Mouse (Mus musculus) myocyte (in vitro differentiated cells): ENCODE results near the gene Mcf2. TPM values are rescaled to one million over a fixed set of nuclear protein-coding genes. Genes with fewer than 3 reads are reported as not detected.

Source experiments
- H3K27me3 ChIP-seq: one replicate; pipeline ENCODE4 v1.6.1; 2011; ENCODE audit not compliant: control insufficient read depth, insufficient read depth, insufficient read length
- H3K36me3 ChIP-seq: one replicate; pipeline ENCODE4 v1.6.1; 2011; ENCODE audit not compliant: control insufficient read depth, insufficient read depth
- H3K4me2 ChIP-seq: one replicate; pipeline ENCODE4 v1.6.1; 2011; ENCODE audit warnings: low read depth, control low read depth
- H3K4me3 ChIP-seq: one replicate; pipeline ENCODE4 v1.5.1; 2011; ENCODE audit warnings: mild to moderate bottlenecking, control low read depth, moderate library complexity
- H3K79me2 ChIP-seq: one replicate; pipeline ENCODE4 v1.6.1; 2011; ENCODE audit not compliant: control insufficient read depth, insufficient read depth
- H3ac ChIP-seq: one replicate; pipeline ENCODE4 v1.6.1; 2011; ENCODE audit not compliant: control insufficient read depth, insufficient read length
- CEBPB ChIP-seq: IDR thresholded peaks from 2 replicates; pipeline ENCODE4 v1.6.1; 2011; ENCODE audit warnings: mild to moderate bottlenecking, moderate library complexity; ENCODE audit not compliant: poor library complexity, insufficient read depth, severe bottlenecking
- E2F4 ChIP-seq: IDR thresholded peaks from one replicate; pipeline ENCODE4 v1.6.1; 2011; ENCODE audit warnings: mild to moderate bottlenecking, control low read depth, moderate library complexity; ENCODE audit not compliant: insufficient read depth
- MAX ChIP-seq: IDR thresholded peaks from one replicate; pipeline ENCODE4 v1.6.1; 2011; ENCODE audit warnings: low read depth, mild to moderate bottlenecking, control low read depth
- MYOD1 ChIP-seq, 3 experiments: IDR thresholded peaks; one replicate each; pipeline ENCODE4 v1.6.1; 2011; ENCODE audit warnings: control low read depth in 2 of 3, low read depth in 2 of 3, mild to moderate bottlenecking in 2 of 3, moderate library complexity in 1 of 3; ENCODE audit not compliant: insufficient read length in 2 of 3, control insufficient read depth in 1 of 3
- MYOG ChIP-seq, 3 experiments: IDR thresholded peaks; one replicate each; pipeline ENCODE4 v1.6.1; 2011; ENCODE audit warnings: control low read depth in 2 of 3, low read depth in 2 of 3, mild to moderate bottlenecking in 2 of 3; ENCODE audit not compliant: insufficient read length in 2 of 3, control insufficient read depth in 1 of 3, insufficient read depth in 1 of 3
- POLR2A ChIP-seq: IDR thresholded peaks from one replicate; pipeline ENCODE4 v1.6.1; 2011; ENCODE audit warnings: low read depth, mild to moderate bottlenecking, control low read depth, moderate library complexity; ENCODE audit not compliant: insufficient read length
- POLR2AphosphoS2 ChIP-seq: IDR thresholded peaks from one replicate; pipeline ENCODE4 v1.6.1; 2011; ENCODE audit warnings: low read depth, control low read depth; ENCODE audit not compliant: insufficient read length
- REST ChIP-seq: IDR thresholded peaks from one replicate; pipeline ENCODE4 v1.6.1; 2011; ENCODE audit warnings: mild to moderate bottlenecking, control low read depth, moderate library complexity; ENCODE audit not compliant: insufficient read depth, insufficient read length
- SRF ChIP-seq: IDR thresholded peaks from one replicate; pipeline ENCODE4 v1.6.1; 2011; ENCODE audit warnings: low read depth; ENCODE audit not compliant: control insufficient read depth, insufficient read length
- TCF12 ChIP-seq: IDR thresholded peaks from one replicate; pipeline ENCODE4 v1.6.1; 2011; ENCODE audit warnings: mild to moderate bottlenecking, control low read depth; ENCODE audit not compliant: poor library complexity, insufficient read depth, severe bottlenecking
- TCF3 ChIP-seq: IDR thresholded peaks from one replicate; pipeline ENCODE4 v1.6.1; 2011; ENCODE audit warnings: low read depth, control low read depth; ENCODE audit not compliant: insufficient read length
- USF1 ChIP-seq: IDR thresholded peaks from one replicate; pipeline ENCODE4 v1.6.1; 2011; ENCODE audit warnings: low read depth, mild to moderate bottlenecking, control low read depth, moderate library complexity
- polyA plus RNA-seq: library from polyadenylated mRNA; unstranded; fragments of >200 nt; fragmentation: generic; extraction: Trizol; gene quantifications from one replicate; pipeline ENCODE4 v1.2.1, GENCODE M21; 2012; ENCODE audit warnings: missing spikeins

The Mcf2 gene
- polyA plus RNA-seq, 1 experiment = not detected

GRCm38 (mm10) chrX:60014588-60014987 lies 164.3 kb downstream of the Mcf2 start:
- H3K4me2 ChIP-seq = no peak overlapping the region
- H3ac ChIP-seq = no peak overlapping the region
- no peaks in the 10 kb centered on the region for H3K27me3 ChIP-seq
- no peak overlapping the region for H3K4me3 ChIP-seq
- TF ChIP-seq POLR2AphosphoS2 = no peak
- TF ChIP-seq SRF = no peak
- TF ChIP-seq MAX = no peak
- TF ChIP-seq POLR2A = no peak
- no peaks in the 10 kb centered on the region for H3K36me3 ChIP-seq
- no peaks in the 10 kb centered on the region for H3K79me2 ChIP-seq

GRCm38 (mm10) chrX:60013084-60013676 lies 165.7 kb downstream of the Mcf2 start:
- Histone ChIP-seq H3ac (no peak overlapping the region), H3K4me3 (no peak overlapping the region)
- TF ChIP-seq E2F4 = no peak
- no peak for TF ChIP-seq SRF
- no peak for TF ChIP-seq MYOD1 (IDR thresholded peaks at IDR 0.05; ENCODE audit: control insufficient read depth in 1 of 3, insufficient read length in 2 of 3, low read depth in 2 of 3)
- no peak for TF ChIP-seq POLR2A
- TF ChIP-seq POLR2AphosphoS2 = no peak
- TF ChIP-seq MAX = no peak
- no peak for TF ChIP-seq CEBPB
- no peak for TF ChIP-seq MYOG (IDR thresholded peaks at IDR 0.05; ENCODE audit: control insufficient read depth in 1 of 3, insufficient read depth in 1 of 3, insufficient read length in 2 of 3, low read depth in 2 of 3)
- no peak for TF ChIP-seq REST
- TF ChIP-seq TCF12 = no peak
- TF ChIP-seq TCF3 = no peak
- TF ChIP-seq USF1 = no peak

More at GRCm38 (mm10) chrX:60013084-60013676, 165.7 kb downstream of the Mcf2 start:
- no peaks in the 10 kb centered on the region for H3K27me3 ChIP-seq
- H3K4me2 ChIP-seq = no peak overlapping the region
- H3K79me2 ChIP-seq = no peaks in the 10 kb centered on the region
- H3K36me3 ChIP-seq = no peaks in the 10 kb centered on the region

Other genes with a start within 250 kb of the Mcf2 start
- not detected for gene F9, start 179.6 kb downstream of the Mcf2 start, polyA plus RNA-seq